Mouse (Mus musculus) embryo, embryonic 9.5 days (tissue): ENCODE results near the gene Lpcat3.

Experiments used
- DNase-seq: peaks from one replicate; pipeline ENCODE4 v3.0.0-alpha.2; 2017; ENCODE audit errors: extremely low spot score

Gene Lpcat3

GRCm38 (mm10) chr6:124738511-124739023, 75.7 kb downstream of the Lpcat3 start, which contains the start of gene Ptpn6:
Gene Ptpn6, minus strand, starts transcription at chr6:124738714.
- DNase-seq, result peak; percentile 54

GRCm38 (mm10) chr6:124739231-124739796, 76.5 kb downstream of the Lpcat3 start:
- no peak for DNase-seq

DNA sequence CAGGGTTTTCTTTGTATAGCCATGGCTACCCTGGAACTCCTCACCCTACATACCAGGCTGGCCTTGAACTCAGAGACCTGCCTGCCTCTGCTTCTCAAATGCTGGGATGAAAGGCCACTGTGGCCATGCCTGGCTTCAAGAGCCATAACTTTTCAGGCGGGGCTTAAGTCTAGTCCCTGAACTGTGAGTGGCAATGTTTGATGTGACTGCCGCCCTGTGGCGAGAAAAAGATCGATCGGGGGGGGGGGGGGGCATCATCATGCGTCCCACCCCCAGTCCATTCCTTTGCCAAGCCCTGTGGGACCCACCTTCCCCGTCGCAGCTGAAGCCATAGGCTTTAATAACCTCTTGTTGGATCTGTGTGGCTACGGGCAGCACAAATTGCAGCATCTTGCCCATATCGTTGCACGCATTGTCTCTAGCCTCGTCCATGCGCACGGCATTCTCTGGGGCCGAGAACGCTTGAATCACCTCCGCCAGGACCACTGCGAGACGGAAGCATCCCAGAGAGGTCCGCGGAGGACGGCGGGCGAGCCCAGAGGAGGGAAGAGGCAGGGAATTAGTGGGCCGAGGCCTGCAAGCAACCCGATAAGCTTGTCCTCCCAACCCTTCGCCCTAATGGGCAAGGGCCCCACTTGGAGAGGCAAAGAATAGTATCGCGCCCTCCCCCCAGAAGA, 77.5 kb downstream of the Lpcat3 start:
- no peak for DNase-seq

DNA sequence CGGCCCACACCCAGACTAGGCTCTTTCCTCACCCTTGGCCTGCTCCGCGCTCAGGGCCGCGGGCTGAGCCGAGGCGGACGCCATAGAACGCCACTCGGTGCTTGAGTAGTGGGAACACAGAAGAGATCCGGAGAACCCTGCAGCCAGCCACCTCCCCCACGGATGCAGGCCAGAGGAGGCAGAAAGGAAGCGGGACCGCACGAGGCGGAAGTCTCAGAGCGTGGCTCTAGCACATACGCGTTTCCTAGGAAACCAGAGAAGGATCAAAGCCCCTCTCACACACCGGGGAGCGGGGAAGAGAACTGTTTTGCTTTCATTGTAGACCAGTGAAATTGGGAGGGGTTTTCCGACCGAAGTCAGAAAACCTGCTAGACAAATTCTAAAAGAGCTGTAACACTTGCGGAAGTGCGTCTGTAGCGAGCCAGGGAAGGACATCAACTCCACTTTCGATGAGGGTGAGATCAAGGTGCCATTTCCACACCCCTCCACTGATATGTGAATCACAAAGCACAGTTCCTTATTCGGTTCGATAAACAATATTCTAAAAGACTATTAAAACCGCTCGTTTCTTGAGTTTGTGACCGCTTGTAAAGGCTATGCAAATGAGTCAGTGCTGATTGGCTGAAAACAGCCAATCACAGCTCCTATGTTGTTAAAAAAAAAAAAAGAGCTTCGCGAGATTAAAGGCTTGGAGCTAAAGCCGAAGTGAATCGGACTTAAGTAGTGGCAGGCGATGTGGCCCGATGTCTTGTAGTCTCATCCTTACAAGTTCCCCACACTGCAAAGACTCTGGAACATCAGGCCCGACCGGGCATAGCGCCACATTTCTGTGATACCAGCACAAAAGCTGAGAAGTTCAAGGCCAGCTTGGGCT, 78.3 kb downstream of the Lpcat3 start, which contains the start of gene Grcc10:
TSS of gene Grcc10 (minus strand) at position 487 of the 874 bp plus-strand sequence.
- peak; percentile 95 for DNase-seq

- DNase-seq, result no peak
Observed at GRCm38 (mm10) chr6:124741842-124742241, 79.0 kb downstream of the Lpcat3 start.

DNA sequence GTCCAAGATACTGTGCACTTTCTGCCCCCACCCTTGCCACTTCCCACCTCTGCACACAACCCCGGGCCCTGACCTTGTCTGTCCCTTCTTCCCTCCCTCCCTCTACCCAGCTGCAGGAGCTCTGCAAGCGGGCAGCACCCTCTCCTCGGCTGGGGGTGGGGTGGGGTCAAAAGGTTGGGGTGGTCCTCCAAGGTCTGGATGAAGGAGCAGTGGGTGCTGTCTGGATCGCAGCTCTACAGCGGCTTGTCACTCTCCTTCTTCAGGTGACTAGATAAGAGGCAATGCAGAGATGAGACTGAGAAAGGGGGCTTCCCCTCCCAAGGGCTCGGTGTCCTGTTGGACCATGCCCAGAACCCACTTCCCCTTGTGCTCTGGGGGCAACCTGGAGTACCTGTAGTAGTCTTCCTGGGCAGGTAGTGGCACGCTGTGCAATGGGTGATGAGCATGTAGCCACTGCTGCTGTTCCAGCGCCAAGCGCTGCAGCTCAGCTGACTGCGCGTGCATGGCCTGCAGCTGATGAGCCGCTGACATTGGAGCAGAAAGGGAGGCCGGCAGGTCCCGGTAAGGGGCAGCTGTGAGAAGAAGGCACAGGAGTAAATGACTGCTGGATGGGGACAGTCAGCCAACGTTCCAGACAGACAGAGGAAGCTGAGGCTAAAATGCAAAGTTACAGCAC, 80.2 kb downstream of the Lpcat3 start:
- no peak for DNase-seq

DNA sequence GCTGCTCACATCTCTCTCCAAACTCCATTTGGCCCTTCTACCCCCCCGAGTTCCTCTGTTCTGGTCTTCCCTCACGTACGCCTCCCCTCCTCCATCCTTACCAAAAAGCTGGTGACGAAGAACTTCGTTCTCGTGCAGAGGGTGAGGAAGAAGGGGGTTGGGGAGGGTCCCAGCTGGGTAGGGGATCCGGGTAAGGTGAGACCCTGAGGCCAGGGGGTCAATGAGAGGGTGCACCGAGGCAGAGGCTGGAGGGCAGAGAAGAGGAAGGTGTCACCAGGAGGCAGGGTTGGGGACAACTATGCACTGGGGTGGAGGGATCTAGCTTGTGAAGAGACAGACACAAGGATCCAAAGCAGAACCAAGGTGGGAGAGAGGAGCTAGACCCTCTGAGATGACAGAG, 80.8 kb downstream of the Lpcat3 start:
- no peak for DNase-seq

DNA sequence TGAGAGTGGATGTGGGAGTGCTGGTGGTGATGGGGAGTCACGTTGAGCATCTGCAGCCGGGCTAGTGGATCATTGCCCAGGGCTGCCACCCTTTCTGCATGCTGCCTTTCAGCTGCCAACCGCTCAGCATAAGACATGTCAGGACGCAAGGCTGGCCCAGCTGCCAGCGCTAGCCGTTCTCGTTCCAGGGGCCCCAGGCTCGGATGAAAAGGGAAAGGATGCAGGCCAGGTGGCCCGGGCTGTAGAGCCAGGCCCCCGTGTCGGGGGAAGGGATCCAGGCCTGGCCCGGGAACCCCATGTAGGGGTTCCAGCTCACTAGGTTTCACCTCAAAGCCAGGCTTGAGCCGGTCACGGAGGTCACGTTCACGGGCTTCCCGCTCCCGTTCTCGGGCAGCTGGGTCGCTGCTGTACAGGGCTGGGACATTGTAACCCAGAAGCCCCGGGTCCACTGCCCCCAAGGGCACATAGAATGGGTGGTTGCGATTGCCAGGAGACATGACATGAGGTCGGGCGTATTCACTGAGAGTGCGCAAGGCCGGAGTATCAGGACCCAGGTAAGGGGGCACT, 82.0 kb downstream of the Lpcat3 start:
- DNase-seq, result no peak

DNA sequence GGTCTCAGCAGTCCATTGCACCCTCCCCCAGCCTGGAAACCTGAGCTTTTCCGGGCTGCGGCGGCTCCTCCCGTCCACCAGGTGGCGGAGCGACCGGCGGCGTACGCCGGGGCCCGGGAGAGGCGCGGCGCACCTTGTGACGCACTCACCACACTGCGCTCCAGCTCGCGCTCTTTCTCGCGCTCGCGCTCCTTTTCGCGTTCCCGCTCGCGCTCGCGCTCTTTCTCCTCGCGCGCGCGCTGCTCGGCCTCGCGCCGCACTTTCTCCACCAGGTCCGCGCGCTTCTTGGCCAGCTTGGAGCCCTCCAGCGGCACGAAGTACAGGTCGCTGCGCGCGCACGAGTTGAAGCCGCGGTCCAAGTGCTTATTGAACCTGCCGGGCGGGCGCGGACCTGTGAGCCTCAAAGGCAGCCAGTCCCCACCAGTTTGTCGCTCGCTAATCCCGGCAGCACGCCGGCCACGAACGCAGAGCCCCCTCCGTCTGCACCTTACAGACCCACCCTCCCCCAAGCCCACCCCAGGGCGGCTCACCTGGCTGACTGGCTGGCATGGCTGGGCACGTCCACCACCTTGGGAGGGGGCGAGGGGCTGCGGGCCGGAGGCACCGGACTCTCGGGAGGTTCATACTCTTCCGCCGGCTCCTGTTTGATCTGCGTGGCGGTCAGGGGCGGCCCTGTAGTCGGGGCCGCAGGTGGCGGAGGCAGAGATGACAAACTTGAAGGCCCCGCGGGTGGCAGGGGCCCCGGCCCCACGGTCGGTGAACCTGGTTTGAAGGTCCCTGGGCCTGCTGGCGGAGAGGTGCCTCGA, 82.9 kb downstream of the Lpcat3 start:
- DNase-seq, result peak; percentile 95

DNA sequence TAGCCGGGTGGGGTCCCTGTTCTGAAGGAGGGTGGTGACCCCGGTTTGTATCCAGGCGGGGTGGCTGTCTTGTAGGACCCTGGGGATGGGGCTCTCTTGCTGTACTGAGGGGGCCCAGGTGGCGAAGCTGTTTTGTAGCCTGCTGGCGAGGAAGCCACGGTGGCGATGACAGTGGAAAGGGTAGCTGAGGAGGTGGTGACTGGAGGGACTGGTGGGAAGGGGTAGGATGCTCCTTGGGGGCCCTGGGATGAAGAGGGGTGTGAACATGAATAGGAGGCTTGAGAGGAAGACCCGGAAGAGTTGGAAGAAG, 83.4 kb downstream of the Lpcat3 start:
- no peak for DNase-seq

GRCm38 (mm10) chr6:124746654-124747632, 84.1 kb downstream of the Lpcat3 start:
- DNase-seq, result no peak

DNA sequence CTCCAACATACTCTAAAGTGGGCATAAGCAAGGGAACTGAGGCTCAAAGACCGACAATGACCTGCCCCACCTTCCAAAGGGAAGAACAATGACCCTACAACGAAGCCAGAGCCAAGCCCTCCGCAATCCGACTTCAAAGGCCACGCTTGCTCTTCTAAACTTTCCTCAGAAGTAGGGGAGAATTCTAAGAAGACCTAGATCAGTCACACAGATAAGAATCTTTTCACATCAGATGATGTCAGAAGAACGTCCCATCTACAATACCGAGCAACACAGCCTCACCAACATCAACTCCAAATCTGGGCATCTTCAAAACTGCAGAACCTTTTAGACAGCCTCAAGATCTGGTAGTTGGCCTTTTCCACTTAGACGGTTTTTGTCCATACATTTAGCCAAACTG, 87.6 kb downstream of the Lpcat3 start:
- no peak for DNase-seq

- no peak for DNase-seq
Observed at GRCm38 (mm10) chr6:124753861-124754260, 91.0 kb downstream of the Lpcat3 start.
